Comparison of ENCODE assay signal across 13 mouse cellular contexts in the genomic region with DNA sequence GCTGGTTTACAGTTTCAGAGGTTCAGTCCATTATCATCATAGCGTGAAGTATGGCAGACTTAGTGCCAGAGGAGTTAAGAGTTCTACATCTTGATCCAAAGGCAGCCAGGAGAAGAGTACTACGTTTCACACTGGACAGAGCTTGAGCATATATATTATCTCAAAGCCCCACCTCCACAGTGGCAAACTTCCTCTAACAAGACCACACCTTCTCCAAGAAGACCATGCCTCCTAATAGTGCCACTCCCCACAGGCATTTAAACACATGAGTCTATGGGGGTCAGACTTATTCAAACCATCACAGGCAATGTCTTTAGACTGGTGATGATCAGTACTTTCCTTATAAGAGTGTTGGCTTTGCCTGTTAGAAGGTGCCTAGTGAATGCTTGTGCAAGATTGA. TPM values are rescaled to one million over a fixed set of nuclear protein-coding genes. Genes with fewer than 3 reads are reported as not detected.
A peak's percentile ranks its signal among the peaks of the same experiment; 100 is the strongest.
DNase-seq lines count a peak whose midpoint lies in the region; ATAC-seq and TF ChIP-seq lines count a peak whose summit lies in the region.
"Had no signal": no experiment of that assay in that cellular context is flagged by ENCODE, and none has a peak within 500 bp of the region (broad histone marks: within the 10 kb centered on the region; RNA-seq: fewer than 3 reads in every experiment).

No protein-coding gene starts in this region.

- H3ac ChIP-seq in myocyte (ENCODE audit: control insufficient read depth, insufficient read length), result no peak overlapping the region

- peaks cover 17% of the 10 kb centered on the region for H3K4me1 ChIP-seq in heart, embryonic 16.5 days (ENCODE audit: control insufficient read depth, insufficient read depth, low read length)
- no peaks in the 10 kb centered on the region for H3K4me1 ChIP-seq in stomach, embryonic 15.5 days
- H3K4me1 ChIP-seq in stomach, postnatal 0 days (replicated peaks; ENCODE audit: control insufficient read depth, insufficient read depth), result no peaks in the 10 kb centered on the region
- peaks cover 3% of the 10 kb centered on the region for H3K4me1 ChIP-seq in liver, embryonic 11.5 days (replicated peaks; ENCODE audit: control insufficient read depth, insufficient read depth, low read length)

- peak overlapping the region; percentile 60 for H3K27ac ChIP-seq in heart, embryonic 16.5 days (ENCODE audit: low read length)
- no peak overlapping the region for H3K27ac ChIP-seq in stomach, embryonic 15.5 days
- H3K27ac ChIP-seq in stomach, postnatal 0 days (replicated peaks), result no peak overlapping the region
- H3K27ac ChIP-seq in liver, embryonic 11.5 days (ENCODE audit: low read depth, low read length), result no peak overlapping the region
- H3K27ac ChIP-seq: hindbrain, embryonic 12.5 days; midbrain, embryonic 10.5 days had no signal

- no peak for TF ChIP-seq POLR2A in myocyte (IDR thresholded peaks at IDR 0.05; ENCODE audit: insufficient read length, low read depth)

- no peak overlapping the region for H3K4me3 ChIP-seq in heart, embryonic 16.5 days (ENCODE audit: low read length)
- no peak overlapping the region for H3K4me3 ChIP-seq in stomach, embryonic 15.5 days (replicated peaks)
- H3K4me3 ChIP-seq in stomach, postnatal 0 days (ENCODE audit: low read depth, low read length), result no peak overlapping the region
- no peak overlapping the region for H3K4me3 ChIP-seq in liver, embryonic 11.5 days (ENCODE audit: low read depth, low read length)
- H3K4me3 ChIP-seq in myocyte, result no peak overlapping the region
- H3K4me3 ChIP-seq: hindbrain, embryonic 12.5 days; midbrain, embryonic 10.5 days had no signal

- DNase-seq in heart, adult 9 months (ENCODE audit: low spot score in 2 of 2), result no peak
- DNase-seq in stomach, postnatal 0 days (ENCODE audit: low spot score), result no peak
- DNase-seq in liver, embryonic 11.5 days (ENCODE audit: low spot score), result no peak
- no peak for DNase-seq in spleen, postnatal 10 days (ENCODE audit: low spot score in 2 of 2)
- DNase-seq in adrenal gland, adult (ENCODE audit: inconsistent age in 2 of 2, low spot score in 1 of 2), result no peak
- DNase-seq: thymus, postnatal 4 days had no signal

- WGBS in heart, embryonic 16.5 days, result 60% methylated on average over 2 of the region's 2 CpGs
- WGBS in stomach, embryonic 15.5 days, result 72% methylated on average over 2 of the region's 2 CpGs
- 51% methylated on average over 2 of the region's 2 CpGs for WGBS in stomach, postnatal 0 days
- 60% methylated on average over 2 of the region's 2 CpGs for WGBS in liver, embryonic 11.5 days

- H3K79me2 ChIP-seq in myocyte (ENCODE audit: control insufficient read depth, insufficient read depth), result no peaks in the 10 kb centered on the region

- H3K4me2 ChIP-seq in heart, embryonic 16.5 days (ENCODE audit: low read depth, low read length), result no peak overlapping the region
- H3K4me2 ChIP-seq in stomach, embryonic 15.5 days, result no peak overlapping the region
- no peak overlapping the region for H3K4me2 ChIP-seq in stomach, postnatal 0 days (replicated peaks; ENCODE audit: low read depth)
- no peak overlapping the region for H3K4me2 ChIP-seq in liver, embryonic 11.5 days
- H3K4me2 ChIP-seq in myocyte (ENCODE audit: low read depth), result peak overlapping the region; percentile 79
- H3K4me2 ChIP-seq: hindbrain, embryonic 12.5 days had no signal

- H3K9ac ChIP-seq in heart, embryonic 16.5 days (ENCODE audit: low read length), result no peak overlapping the region
- H3K9ac ChIP-seq in stomach, embryonic 15.5 days, result no peak overlapping the region
- H3K9ac ChIP-seq in stomach, postnatal 0 days (ENCODE audit: low read length), result no peak overlapping the region
- no peak overlapping the region for H3K9ac ChIP-seq in liver, embryonic 11.5 days (ENCODE audit: low read depth, low read length)
- H3K9ac ChIP-seq: hindbrain, embryonic 12.5 days had no signal

- no peaks in the 10 kb centered on the region for H3K36me3 ChIP-seq in heart, embryonic 16.5 days (ENCODE audit: control insufficient read depth, insufficient read depth)
- no peaks in the 10 kb centered on the region for H3K36me3 ChIP-seq in stomach, embryonic 15.5 days
- H3K36me3 ChIP-seq in stomach, postnatal 0 days (ENCODE audit: control insufficient read depth, insufficient read depth, low read length), result no peaks in the 10 kb centered on the region
- H3K36me3 ChIP-seq in liver, embryonic 11.5 days (ENCODE audit: control insufficient read depth, insufficient read depth, low read length), result no peaks in the 10 kb centered on the region
- H3K36me3 ChIP-seq in myocyte (ENCODE audit: control insufficient read depth, insufficient read depth), result no peaks in the 10 kb centered on the region
- H3K36me3 ChIP-seq: hindbrain, embryonic 12.5 days; midbrain, embryonic 10.5 days had no signal

- TF ChIP-seq CTCF in stomach, postnatal 0 days (IDR thresholded peaks at IDR 0.05; ENCODE audit: low read depth), result no peak

- no peak for TF ChIP-seq EP300 in stomach, postnatal 0 days (optimal IDR thresholded peaks at IDR 0.05)

- H3K27me3 ChIP-seq in heart, embryonic 16.5 days (ENCODE audit: control insufficient read depth, insufficient read depth, low read length), result no peaks in the 10 kb centered on the region
- H3K27me3 ChIP-seq in stomach, embryonic 15.5 days (replicated peaks), result 0 out of 2 replicates have a peak, but pooled peaks cover 3% of the 10 kb centered on the region
- H3K27me3 ChIP-seq in stomach, postnatal 0 days (ENCODE audit: control insufficient read depth, insufficient read depth, low read length), result no peaks in the 10 kb centered on the region
- H3K27me3 ChIP-seq in liver, embryonic 11.5 days (replicated peaks; ENCODE audit: control insufficient read depth, insufficient read depth, low read length), result no peaks in the 10 kb centered on the region
- H3K27me3 ChIP-seq in myocyte (ENCODE audit: control insufficient read depth, insufficient read depth, insufficient read length), result no peaks in the 10 kb centered on the region
- H3K27me3 ChIP-seq: hindbrain, embryonic 12.5 days; Patski had no signal

- no peaks in the 10 kb centered on the region for H3K9me3 ChIP-seq in heart, embryonic 16.5 days (replicated peaks; ENCODE audit: control insufficient read depth, low read length)
- H3K9me3 ChIP-seq in stomach, embryonic 15.5 days, result no peaks in the 10 kb centered on the region
- no peaks in the 10 kb centered on the region for H3K9me3 ChIP-seq in stomach, postnatal 0 days (ENCODE audit: control insufficient read depth, low read length)
- H3K9me3 ChIP-seq in liver, embryonic 11.5 days (ENCODE audit: control insufficient read depth, low read length), result no peaks in the 10 kb centered on the region
- H3K9me3 ChIP-seq: hindbrain, embryonic 12.5 days; midbrain, embryonic 10.5 days had no signal

- ATAC-seq in heart, embryonic 16.5 days (replicated peaks; ENCODE audit: extremely low read depth, insufficient read depth, low FRiP score), result no peak
- peak; percentile 53; the same call in 1 of the 2 replicates for ATAC-seq in stomach, embryonic 15.5 days (ENCODE audit: insufficient read depth, low FRiP score, low read depth)
- no peak for ATAC-seq in stomach, postnatal 0 days (ENCODE audit: low FRiP score, low TSS enrichment)
- peak; percentile 80 for ATAC-seq in liver, embryonic 11.5 days (replicated peaks; ENCODE audit: low FRiP score)
- ATAC-seq: intestine, postnatal 0 days; Patski had no signal

TF ChIP-seq in myocyte, 11 proteins besides CTCF, POLR2A, EP300 and RAD21:
- TF ChIP-seq CEBPB (IDR thresholded peaks at IDR 0.05; ENCODE audit: insufficient read depth, poor library complexity, severe bottlenecking) (no peak), TCF12 (IDR thresholded peaks at IDR 0.05; ENCODE audit: insufficient read depth, poor library complexity, severe bottlenecking) (no peak)

RNA-seq across cellular contexts. Expression of gene Metap2, which starts 21.2 kb away (rescaled TPM):
- polyA plus RNA-seq in heart, embryonic 16.5 days (2015; fragmentation: Nextera tagmentation; extraction: Ambion mirVana), result 142 and 149 TPM in 2 replicates
- polyA plus RNA-seq in stomach, embryonic 15.5 days (2015; fragmentation: Nextera tagmentation; extraction: Ambion mirVana), result 179 and 189 TPM in 2 replicates
- polyA plus RNA-seq in stomach, postnatal 0 days (2015; fragmentation: Nextera tagmentation; extraction: Ambion mirVana), result 112 and 126 TPM in 2 replicates
- polyA plus RNA-seq in liver, embryonic 11.5 days (2014; fragmentation: Nextera tagmentation; extraction: Ambion mirVana), result 397 and 398 TPM in 2 replicates
- 171 TPM for polyA plus RNA-seq in myocyte (2012; fragmentation: generic; extraction: Trizol)

Comparison
In these comparisons a context has a peak if more than half of its experiments do, and no peak if none do; other contexts are left out.
1. ATAC-seq: peak in stomach, embryonic 15.5 days (single experiment) and liver, embryonic 11.5 days (single experiment); none in heart, embryonic 16.5 days (single experiment) and stomach, postnatal 0 days (single experiment).